Mouse (Mus musculus): Measurements from ENCODE around the gene Ccdc9b.
A peak's percentile ranks its signal among the peaks of the same experiment; 100 is the strongest.

Ccdc9b gene

DNA sequence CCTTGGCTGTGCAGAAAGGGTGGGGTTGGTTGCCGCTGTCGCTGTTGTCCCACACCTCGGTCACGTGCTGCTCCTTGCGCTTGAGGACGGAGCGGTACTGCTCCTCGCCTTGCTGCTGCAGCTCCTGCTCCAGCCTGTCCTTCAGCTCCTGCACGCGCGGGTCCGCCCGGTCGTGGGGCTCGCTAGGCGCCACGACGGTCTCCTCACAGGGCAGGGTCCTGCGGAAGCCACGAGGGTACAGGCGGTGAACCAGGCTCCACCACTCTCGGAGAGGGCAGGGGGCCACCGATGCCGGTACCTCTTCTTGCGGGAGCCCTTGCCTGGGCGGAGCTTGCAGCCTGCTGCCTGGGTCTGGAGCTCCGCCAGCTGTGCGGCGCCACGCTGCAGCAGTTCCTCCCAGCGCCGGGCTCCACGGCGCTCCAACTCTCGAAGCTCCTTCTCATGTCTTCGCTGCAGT, 51.4 kb downstream of the Ccdc9b start:
- peak; percentile 47 for DNase-seq (ENCODE audit: inconsistent ontology term)

DNA sequence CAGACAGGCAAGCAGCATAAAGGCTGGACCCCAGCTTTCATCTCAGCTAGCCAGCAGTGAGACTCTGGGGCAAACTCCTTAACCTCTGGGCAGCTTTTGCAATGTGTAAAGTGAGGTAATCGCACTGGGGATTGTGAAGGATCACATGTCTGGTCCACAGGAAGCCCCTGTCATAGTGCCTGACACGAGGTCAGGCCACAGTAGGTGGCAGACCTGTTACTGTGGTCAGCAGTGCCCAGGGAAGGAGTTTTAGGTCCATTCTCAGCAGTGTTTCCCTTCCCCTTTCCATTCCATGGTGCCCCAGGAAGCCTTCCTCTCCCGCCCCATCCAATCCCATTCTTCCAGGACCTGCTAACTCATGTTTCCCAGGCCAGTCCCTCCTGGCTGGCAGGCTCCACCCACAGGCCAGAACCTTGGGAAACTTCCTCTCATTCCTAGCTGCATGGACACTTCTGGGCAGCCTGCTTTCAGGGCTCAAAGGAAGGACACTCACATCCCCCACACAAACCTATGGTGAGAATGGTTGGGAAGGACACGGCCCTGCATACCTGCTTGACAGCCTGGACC, 52.7 kb downstream of the Ccdc9b start:
- no peak for DNase-seq (ENCODE audit: inconsistent ontology term)

DNA sequence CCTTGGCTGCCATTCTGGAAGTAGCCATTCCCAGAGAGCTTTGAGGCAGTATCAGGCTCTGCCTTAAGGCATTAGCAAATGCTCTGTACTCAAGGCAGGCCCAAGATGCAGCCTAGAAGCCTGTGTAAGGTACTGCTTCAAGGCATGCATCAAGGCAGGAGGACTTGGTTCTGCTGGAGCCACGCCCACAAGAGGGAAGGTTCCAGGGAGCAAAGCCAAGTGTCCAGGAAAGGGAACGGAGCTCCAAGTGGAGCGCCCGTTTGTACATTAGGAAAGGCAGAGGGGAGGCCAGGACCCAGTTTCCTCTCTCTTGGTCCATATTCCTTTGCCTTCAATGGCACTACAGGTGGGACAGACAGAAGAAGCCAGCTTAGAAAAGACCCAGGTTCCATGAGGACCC, 54.0 kb downstream of the Ccdc9b start:
- no peak for DNase-seq (ENCODE audit: inconsistent ontology term)

DNA sequence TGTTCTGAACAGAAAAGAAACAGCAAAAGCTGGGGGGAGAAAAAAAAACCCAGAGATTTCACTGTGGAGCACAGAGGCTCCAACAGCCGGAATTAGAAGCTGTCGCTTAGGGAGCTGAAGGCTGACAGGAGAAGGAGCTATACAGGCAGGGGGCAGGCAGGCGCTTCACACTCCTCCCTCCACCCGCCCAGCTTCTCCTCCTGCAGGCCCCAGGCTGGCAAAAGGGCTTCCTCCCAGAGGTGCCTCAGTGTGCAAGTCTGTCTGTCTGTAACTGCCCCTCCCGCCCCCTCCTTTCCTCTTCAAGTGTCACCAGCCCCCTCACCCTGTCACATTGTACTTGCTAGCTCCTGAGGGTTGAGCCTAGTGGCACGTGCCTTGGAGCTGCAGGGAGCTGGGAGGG, 56.0 kb downstream of the Ccdc9b start:
- no peak for DNase-seq (ENCODE audit: inconsistent ontology term)
